Mouse (Mus musculus) kidney, embryonic 16.5 days (tissue): ENCODE measurements around the gene Sgms1. TPM values are rescaled to one million over a fixed set of nuclear protein-coding genes. Genes with fewer than 3 reads are reported as not detected.
A peak's percentile ranks its signal among the peaks of the same experiment; 100 is the strongest.

ENCODE experiments used
- ATAC-seq: fragments of 200-750 bp; cut with Nextera tagmentation; 2 replicates; pipeline ENCODE4 v1.8.0; 2017; ENCODE audit warnings: moderate TSS enrichment; ENCODE audit not compliant: low FRiP score, low TSS enrichment
- H3K27ac ChIP-seq: fragments of 300-500 bp; sonication (generic); 2 replicates; pipeline ENCODE4 v1.5.1; 2014; ENCODE audit warnings: low read length
- H3K27me3 ChIP-seq: fragments of 300-500 bp; sonication (generic); 2 replicates; pipeline ENCODE4 v1.6.1; 2014; ENCODE audit warnings: low read length, control low read depth, mixed read lengths; ENCODE audit not compliant: insufficient read depth
- H3K36me3 ChIP-seq: fragments of 300-500 bp; sonication (generic); 2 replicates; pipeline ENCODE4 v1.6.1; 2014; ENCODE audit warnings: low read length, control low read depth, mixed read lengths; ENCODE audit not compliant: insufficient read depth
- H3K4me1 ChIP-seq: fragments of 300-500 bp; sonication (generic); 2 replicates; pipeline ENCODE4 v1.6.1; 2014; ENCODE audit warnings: low read length, control low read depth, mixed read lengths; ENCODE audit not compliant: insufficient read depth
- H3K4me2 ChIP-seq: fragments of 300-500 bp; sonication (generic); replicated peaks from 2 replicates; pipeline ENCODE4 v1.6.1; 2014; ENCODE audit warnings: low read depth, low read length
- H3K4me3 ChIP-seq: fragments of 300-500 bp; sonication (generic); 2 replicates; pipeline ENCODE4 v1.5.1; 2014; ENCODE audit warnings: mild to moderate bottlenecking, low read length
- H3K9ac ChIP-seq: fragments of 300-500 bp; sonication (generic); replicated peaks from 2 replicates; pipeline ENCODE4 v1.6.1; 2014; ENCODE audit warnings: low read length
- H3K9me3 ChIP-seq: fragments of 300-500 bp; sonication (generic); 2 replicates; pipeline ENCODE4 v1.6.1; 2016; ENCODE audit warnings: low read length, control low read depth
- WGBS: fragments of 180-500 bp; shearing (Covaris S2); extraction: QIAGEN DNeasy Blood & Tissue Kit; methylation state at CpG from one replicate; pipeline ENCODE4 v1.1.7; 2014; 5-methylcytosine and 5-hydroxymethylcytosine counted together
- polyA plus RNA-seq: library from polyadenylated mRNA; unstranded; fragments of >200 nt; fragmentation: Nextera tagmentation; extraction: Ambion mirVana; gene quantifications from 2 replicates; pipeline ENCODE4 v1.2.1, GENCODE M21; 2015

Gene Sgms1
- polyA plus RNA-seq, 1 experiment from 2014 or later: 65.5 TPM

DNA sequence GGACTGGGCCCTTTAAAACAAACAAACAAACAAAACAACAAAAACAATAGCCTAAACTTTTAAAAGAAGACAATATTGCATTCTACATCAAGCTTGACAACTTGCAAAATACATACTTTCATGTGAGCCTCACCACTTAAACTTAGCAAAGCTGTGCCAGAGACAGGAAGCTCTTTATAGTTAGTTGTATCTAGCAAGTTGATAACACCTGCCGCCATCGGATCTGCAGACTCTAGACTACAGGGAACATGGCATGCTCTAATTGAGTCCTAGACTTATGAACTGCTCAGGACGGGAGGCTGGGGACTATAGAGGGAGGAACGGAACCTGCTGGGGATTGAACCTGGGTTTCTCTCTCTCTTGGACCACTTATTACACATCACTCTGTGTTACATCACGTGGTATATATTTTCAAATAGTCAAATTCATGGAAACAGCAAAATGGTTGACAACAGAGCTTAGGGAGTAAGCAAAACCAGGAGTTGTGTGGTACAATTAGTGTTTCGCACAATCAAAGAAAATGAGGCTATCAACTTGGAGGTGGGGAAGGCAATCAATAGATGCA, 44.3 kb downstream of the Sgms1 start:
- Histone ChIP-seq H3K27me3 (no peaks in the 10 kb centered on the region), H3K9ac (no peak overlapping the region), H3K36me3 (no peaks in the 10 kb centered on the region), H3K4me1 (peaks cover 73% of the 10 kb centered on the region), H3K27ac (peak overlapping the region; percentile 66; the same call in 1 of the 2 replicates), H3K4me2 (no peak overlapping the region), H3K4me3 (no peak overlapping the region), H3K9me3 (no peaks in the 10 kb centered on the region)
- ATAC-seq: no peak
- 86% methylated on average over 6 of the region's 6 CpGs for WGBS

DNA sequence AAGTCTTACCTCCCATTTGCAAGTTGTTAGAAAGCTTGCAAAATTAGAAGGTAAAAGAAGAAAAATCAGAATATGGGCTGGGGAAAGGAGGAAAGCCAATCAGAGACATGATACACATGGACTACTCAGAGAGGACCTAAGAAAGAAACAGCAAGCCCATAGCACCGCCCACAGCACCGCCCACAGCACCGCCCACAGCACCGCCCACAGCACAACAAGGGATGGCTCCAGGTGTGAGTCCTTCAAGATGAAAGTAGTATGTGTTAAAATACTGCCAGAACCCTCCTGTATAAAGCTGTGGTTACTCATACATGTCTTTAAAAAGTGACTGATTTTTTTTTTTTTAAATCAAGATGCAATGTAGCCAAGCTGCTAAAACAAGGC, 44.8 kb downstream of the Sgms1 start:
- no peak overlapping the region for H3K9ac ChIP-seq
- no peak; the same call in 1 of the 2 replicates for ATAC-seq
- H3K27ac ChIP-seq: peak overlapping the region; percentile 45; the same call in 1 of the 2 replicates

GRCm38 (mm10) chr19:32343937-32344737, 45.4 kb downstream of the Sgms1 start:
- H3K9ac ChIP-seq: peak overlapping the region; percentile 48
- ATAC-seq: no peak
- H3K27ac ChIP-seq: peak overlapping the region; percentile 45
- H3K4me3 ChIP-seq: peak overlapping the region; percentile 25
- 10% methylated on average over 17 of the region's 17 CpGs for WGBS
- no peaks in the 10 kb centered on the region for H3K27me3 ChIP-seq
- H3K4me1 ChIP-seq: peaks cover 72% of the 10 kb centered on the region
- H3K4me2 ChIP-seq: peak overlapping the region; percentile 52
- no peaks in the 10 kb centered on the region for H3K9me3 ChIP-seq
- no peaks in the 10 kb centered on the region for H3K36me3 ChIP-seq

More for the DNA sequence above, 44.8 kb downstream of the Sgms1 start:
- Histone ChIP-seq H3K4me2 (peak overlapping the region; percentile 52), H3K4me1 (peaks cover 73% of the 10 kb centered on the region), H3K36me3 (no peaks in the 10 kb centered on the region), H3K27me3 (no peaks in the 10 kb centered on the region), H3K4me3 (peak overlapping the region; percentile 25), H3K9me3 (no peaks in the 10 kb centered on the region)
- 26% methylated on average over 4 of the region's 4 CpGs for WGBS

DNA sequence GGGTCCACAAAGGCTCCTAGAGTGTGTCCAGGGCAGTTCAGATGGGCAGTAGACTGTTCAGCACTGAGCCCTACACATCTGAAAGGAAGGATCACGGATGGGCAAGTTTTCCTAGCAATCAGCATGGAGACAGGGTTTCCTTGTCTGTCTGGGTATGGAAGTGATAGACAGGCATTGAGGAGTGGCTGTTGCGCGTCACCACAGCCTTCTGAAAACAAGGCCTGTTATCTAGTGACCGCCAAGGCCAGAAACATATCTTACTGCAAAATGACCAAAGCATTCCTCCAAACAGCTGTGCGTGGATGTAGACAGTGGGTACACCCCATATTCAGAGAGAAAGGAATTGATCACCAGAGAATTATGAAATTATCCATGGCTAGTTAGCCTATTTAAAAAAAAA, 47.1 kb downstream of the Sgms1 start:
- no peak overlapping the region for H3K4me2 ChIP-seq
- no peak for ATAC-seq
- no peaks in the 10 kb centered on the region for H3K9me3 ChIP-seq
- H3K4me1 ChIP-seq: peaks cover 71% of the 10 kb centered on the region
- H3K9ac ChIP-seq: no peak overlapping the region
- 73% methylated on average over 5 of the region's 5 CpGs for WGBS
- no peaks in the 10 kb centered on the region for H3K36me3 ChIP-seq
- no peak overlapping the region for H3K27ac ChIP-seq
- H3K27me3 ChIP-seq: no peaks in the 10 kb centered on the region
- no peak overlapping the region for H3K4me3 ChIP-seq

DNA sequence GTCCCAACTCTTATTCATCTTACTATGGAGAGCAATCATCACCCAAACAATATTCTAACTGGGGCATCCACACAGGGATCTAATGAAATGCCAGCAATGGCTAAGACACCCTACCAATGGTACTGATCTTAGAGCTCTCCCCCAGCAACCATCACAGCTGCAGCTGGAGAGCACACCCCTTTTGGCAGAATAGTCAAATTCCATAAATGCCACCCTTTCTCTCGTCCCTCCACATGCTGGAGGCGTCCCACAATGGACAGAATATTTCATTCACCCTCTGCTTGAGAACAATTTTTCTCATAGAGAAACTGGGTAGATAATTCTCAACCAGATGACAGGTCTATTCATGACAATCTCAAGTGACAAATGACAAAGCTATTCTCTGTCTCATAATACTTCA, 48.4 kb downstream of the Sgms1 start:
- WGBS: 62% methylated on average over 2 of the region's 2 CpGs
- Histone ChIP-seq H3K4me1 (peaks cover 61% of the 10 kb centered on the region), H3K27ac (no peak overlapping the region), H3K9me3 (no peaks in the 10 kb centered on the region), H3K4me2 (no peak overlapping the region), H3K4me3 (no peak overlapping the region), H3K27me3 (no peaks in the 10 kb centered on the region), H3K9ac (no peak overlapping the region), H3K36me3 (no peaks in the 10 kb centered on the region)
- ATAC-seq: no peak

DNA sequence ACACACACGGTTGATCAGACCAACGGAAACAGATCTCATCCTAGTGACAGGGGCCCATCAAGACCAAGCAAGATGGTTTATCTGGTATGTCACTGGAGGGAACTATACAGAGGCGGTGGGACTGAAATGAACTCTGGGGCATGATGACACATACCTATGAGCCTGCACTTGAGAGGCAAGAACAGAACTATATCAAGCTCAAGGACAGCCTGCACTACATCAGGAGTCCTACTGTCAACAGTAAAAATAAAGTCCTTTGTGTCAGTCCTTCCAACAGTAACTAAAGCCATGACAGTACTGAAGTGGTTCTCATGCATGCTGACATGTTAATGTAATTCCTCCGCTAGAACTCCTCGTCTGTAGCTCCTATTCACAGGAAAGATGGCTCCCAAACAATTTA, 49.3 kb downstream of the Sgms1 start:
- Histone ChIP-seq H3K27me3 (no peaks in the 10 kb centered on the region), H3K4me2 (no peak overlapping the region), H3K4me1 (peaks cover 52% of the 10 kb centered on the region), H3K27ac (no peak overlapping the region), H3K36me3 (no peaks in the 10 kb centered on the region), H3K9me3 (no peaks in the 10 kb centered on the region), H3K9ac (no peak overlapping the region), H3K4me3 (no peak overlapping the region)
- WGBS: 90% methylated on average over 5 of the region's 5 CpGs
- ATAC-seq: no peak

- no peaks in the 10 kb centered on the region for H3K27me3 ChIP-seq
- peak; percentile 84 for ATAC-seq
Observed at GRCm38 (mm10) chr19:32337708-32338107, 51.8 kb downstream of the Sgms1 start.

GRCm38 (mm10) chr19:32334751-32335150, 54.8 kb downstream of the Sgms1 start:
- ATAC-seq: no peak
- H3K27ac ChIP-seq: no peak overlapping the region
- H3K36me3 ChIP-seq: no peaks in the 10 kb centered on the region
- no peaks in the 10 kb centered on the region for H3K27me3 ChIP-seq
- WGBS: 89% methylated on average over 2 of the region's 2 CpGs
- H3K4me1 ChIP-seq: peaks cover 25% of the 10 kb centered on the region
- no peaks in the 10 kb centered on the region for H3K9me3 ChIP-seq
- no peak overlapping the region for H3K4me2 ChIP-seq
- H3K9ac ChIP-seq: no peak overlapping the region
- H3K4me3 ChIP-seq: no peak overlapping the region

More at GRCm38 (mm10) chr19:32337708-32338107, 51.8 kb downstream of the Sgms1 start:
- no peak overlapping the region for H3K4me2 ChIP-seq
- no peaks in the 10 kb centered on the region for H3K9me3 ChIP-seq
- no peaks in the 10 kb centered on the region for H3K36me3 ChIP-seq
- peaks cover 33% of the 10 kb centered on the region for H3K4me1 ChIP-seq
- H3K9ac ChIP-seq: no peak overlapping the region; the same call in 1 of the 2 replicates
- peak overlapping the region; percentile 85 for H3K27ac ChIP-seq
- H3K4me3 ChIP-seq: no peak overlapping the region
- 8% methylated on average over 6 of the region's 6 CpGs for WGBS

- Histone ChIP-seq H3K9me3 (no peaks in the 10 kb centered on the region), H3K9ac (no peak overlapping the region), H3K27ac (no peak overlapping the region), H3K36me3 (no peaks in the 10 kb centered on the region), H3K27me3 (no peaks in the 10 kb centered on the region), H3K4me1 (peaks cover 20% of the 10 kb centered on the region), H3K4me3 (no peak overlapping the region), H3K4me2 (no peak overlapping the region)
- 77% methylated on average over 4 of the region's 4 CpGs for WGBS
- ATAC-seq: no peak
Observed at GRCm38 (mm10) chr19:32333544-32333943, 56.0 kb downstream of the Sgms1 start.
